Mouse (Mus musculus) brown adipose tissue, adult 24 weeks (tissue): ENCODE data around the gene Cenpp. TPM values are rescaled to one million over a fixed set of nuclear protein-coding genes. Genes with fewer than 3 reads are reported as not detected.

Experiments
- H3K27ac ChIP-seq: fragments of 200-500 bp; replicated peaks from 2 replicates; pipeline ENCODE4 v1.5.1; 2012; ENCODE audit warnings: low read depth, mild to moderate bottlenecking, low read length
- H3K4me1 ChIP-seq: fragments of 200-500 bp; 2 replicates; pipeline ENCODE4 v1.6.1; 2012; ENCODE audit warnings: low read length, mixed read lengths; ENCODE audit not compliant: control insufficient read depth, insufficient read depth, insufficient read length
- H3K4me3 ChIP-seq: fragments of 200-500 bp; 2 replicates; pipeline ENCODE4 v1.5.1; 2012; ENCODE audit warnings: low read depth, mild to moderate bottlenecking, low read length, moderate library complexity; ENCODE audit not compliant: insufficient read depth
- polyA plus RNA-seq: library from polyadenylated mRNA; stranded (reverse); fragments of >200 nt; gene quantifications from 2 replicates; pipeline ENCODE4 v1.2.4, GENCODE M21; 2012; ENCODE audit not compliant: missing spikeins, insufficient read depth, insufficient read length

Gene Cenpp
- polyA plus RNA-seq, 1 experiment, result 1.5 TPM

DNA sequence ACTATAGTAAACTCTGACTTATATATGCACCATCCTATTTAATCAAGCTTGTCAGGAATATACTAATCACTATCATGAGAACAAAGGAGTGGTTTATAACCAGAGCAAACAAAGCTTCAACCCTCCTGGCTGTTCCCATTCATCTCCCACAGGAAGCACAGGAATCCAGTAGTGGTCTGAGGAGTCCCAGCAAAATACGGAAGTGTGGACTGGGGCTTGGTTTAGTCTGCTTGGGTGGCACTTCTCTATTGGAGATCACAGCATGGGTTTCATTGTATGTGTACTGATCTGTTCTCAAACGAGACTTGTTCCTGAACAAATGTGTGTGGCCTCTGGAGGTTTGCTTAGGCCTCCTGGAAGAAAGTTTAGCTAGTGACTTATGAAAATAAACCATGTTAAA, 133.8 kb downstream of the Cenpp start:
- Histone ChIP-seq H3K4me3 (no peak overlapping the region), H3K4me1 (peaks cover 3% of the 10 kb centered on the region)

GRCm38 (mm10) chr13:49507176-49507575, 145.4 kb downstream of the Cenpp start:
- Histone ChIP-seq H3K4me1 (peaks cover 4% of the 10 kb centered on the region), H3K4me3 (no peak overlapping the region), H3K27ac (peak overlapping the region; percentile 95)

More for the DNA sequence above, 133.8 kb downstream of the Cenpp start:
- no peak overlapping the region for H3K27ac ChIP-seq

DNA sequence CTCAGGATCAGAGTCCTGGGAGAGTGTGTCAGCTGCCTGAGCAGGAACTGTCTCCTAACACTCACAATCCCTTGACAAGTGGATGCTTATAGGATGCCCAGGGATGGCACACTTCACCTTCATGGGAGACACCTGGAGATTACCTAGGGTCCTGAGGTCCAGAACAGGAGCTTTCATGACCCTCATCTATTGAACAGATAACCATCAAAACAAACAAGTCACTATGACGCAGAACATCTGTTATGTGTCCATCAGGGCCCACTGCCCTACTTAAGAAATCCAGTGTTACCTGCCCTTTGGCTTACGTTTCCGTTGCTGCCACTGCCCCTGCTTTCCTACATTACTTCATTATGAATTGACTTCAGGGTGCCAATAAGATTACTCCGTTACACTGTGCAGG, 146.8 kb downstream of the Cenpp start:
- peak overlapping the region; percentile 55 for H3K4me3 ChIP-seq
- peaks cover 4% of the 10 kb centered on the region for H3K4me1 ChIP-seq
- peak overlapping the region; percentile 94 for H3K27ac ChIP-seq

- H3K27ac ChIP-seq, result peak within 1 kb of the TSS; percentile 94
- peak within 1 kb of the TSS; percentile 55 for H3K4me3 ChIP-seq
- peaks cover 4% of the 10 kb centered on the region for H3K4me1 ChIP-seq
Observed at GRCm38 (mm10) chr13:49504510-49504909, 148.1 kb downstream of the Cenpp start, which contains the start of gene Ecm2. Gene Ecm2 (plus strand): TSS chr13:49504810.

DNA sequence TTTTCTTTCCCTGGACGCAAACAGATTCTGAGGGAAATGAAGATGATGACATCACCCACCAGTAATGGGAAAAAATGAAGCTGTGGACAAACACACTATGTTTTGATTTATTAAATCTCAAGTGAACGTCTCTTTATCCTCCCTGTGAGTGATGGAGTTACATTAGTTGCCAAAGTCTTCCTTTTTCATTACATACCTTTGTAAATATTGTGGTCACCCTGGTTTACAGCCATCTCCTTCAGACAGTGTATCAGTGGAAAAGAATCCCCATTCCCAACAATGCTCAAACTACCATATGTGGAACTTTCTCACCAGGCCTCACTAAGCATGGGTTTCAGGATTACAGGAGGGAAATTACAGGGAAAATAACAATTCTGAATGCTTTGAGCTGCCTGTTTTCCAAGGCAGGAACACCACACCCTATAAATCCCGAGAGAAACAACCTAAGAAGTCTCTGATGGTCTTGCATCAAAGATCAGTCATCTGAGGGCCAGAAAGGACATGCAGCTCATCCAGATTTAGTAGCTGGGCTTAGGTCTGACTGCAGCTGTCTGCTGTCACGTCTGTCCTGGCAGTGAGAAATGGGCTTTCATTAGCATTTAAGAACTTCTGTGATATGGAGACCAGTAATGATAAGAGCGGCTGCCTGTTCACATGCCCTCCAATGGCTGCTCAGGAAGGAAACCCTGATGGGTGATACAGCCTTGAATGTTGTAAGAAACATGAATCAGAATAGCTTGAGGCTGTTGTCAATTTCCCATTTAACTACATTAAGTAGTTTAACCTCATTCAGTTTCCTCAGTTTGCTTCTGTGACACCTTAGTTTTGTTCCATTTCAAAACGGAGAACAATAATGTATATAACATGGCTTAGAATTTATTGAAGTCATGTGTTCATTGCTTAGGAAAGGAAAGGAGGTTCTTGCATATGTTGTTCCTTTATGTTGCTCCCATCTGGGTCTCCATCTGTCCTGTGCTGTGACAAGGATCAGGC, 159.9 kb downstream of the Cenpp start, which contains the start of gene Tes3-ps:
Tes3-ps (plus strand) TSS at position 943 of the 993 bp plus-strand sequence.
- Histone ChIP-seq H3K4me3 (no peak within 1 kb of the TSS), H3K4me1 (no peaks in the 10 kb centered on the region), H3K27ac (peak within 1 kb of the TSS; percentile 30)

DNA sequence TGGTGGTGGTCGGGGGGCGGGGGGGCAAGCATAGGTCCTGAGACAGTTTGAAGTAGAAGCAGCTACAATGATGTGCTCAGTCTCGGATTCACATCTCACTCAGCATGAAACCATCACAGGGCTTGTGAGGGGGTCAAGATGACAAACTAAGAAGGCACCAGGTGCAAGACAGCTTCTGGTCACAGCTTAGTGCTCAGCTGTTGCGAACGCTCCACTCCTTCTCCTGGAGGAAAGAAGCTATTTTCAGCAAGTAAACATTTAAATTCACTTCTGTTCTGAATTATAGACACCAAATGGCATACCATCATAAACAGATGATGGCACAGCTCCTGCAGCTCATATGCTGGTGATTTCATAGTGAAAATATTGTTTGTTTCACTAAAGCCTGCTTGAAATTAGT, 167.2 kb downstream of the Cenpp start:
- H3K4me3 ChIP-seq, result no peak overlapping the region
- 0 out of 2 replicates have a peak, but pooled peaks cover 4% of the 10 kb centered on the region for H3K4me1 ChIP-seq
- no peak overlapping the region for H3K27ac ChIP-seq

DNA sequence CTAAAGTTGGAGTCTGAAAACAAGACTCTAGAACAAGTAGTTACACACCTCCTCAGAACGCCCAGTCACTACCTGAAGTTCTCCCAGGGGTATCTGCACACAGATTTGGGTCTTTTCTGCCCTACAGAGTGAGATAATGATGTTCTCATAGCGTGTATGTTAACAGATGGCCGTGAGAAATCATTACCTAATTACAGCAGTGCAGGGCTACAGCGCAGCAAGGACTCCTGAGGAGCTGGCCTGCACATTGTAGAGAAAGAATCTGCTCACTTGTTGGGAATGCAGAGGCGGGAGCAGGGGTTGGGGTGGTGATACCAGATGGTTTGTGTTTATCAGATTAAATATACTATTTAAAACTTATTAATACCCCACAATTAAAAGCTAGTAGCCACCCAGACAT, 172.0 kb downstream of the Cenpp start:
- Histone ChIP-seq H3K27ac (peak overlapping the region; percentile 97), H3K4me3 (no peak overlapping the region), H3K4me1 (peaks cover 6% of the 10 kb centered on the region; the same call in 1 of the 2 replicates)

GRCm38 (mm10) chr13:49480057-49480456, 172.5 kb downstream of the Cenpp start:
- peaks cover 6% of the 10 kb centered on the region; the same call in 1 of the 2 replicates for H3K4me1 ChIP-seq
- H3K27ac ChIP-seq, result no peak overlapping the region
- no peak overlapping the region for H3K4me3 ChIP-seq

DNA sequence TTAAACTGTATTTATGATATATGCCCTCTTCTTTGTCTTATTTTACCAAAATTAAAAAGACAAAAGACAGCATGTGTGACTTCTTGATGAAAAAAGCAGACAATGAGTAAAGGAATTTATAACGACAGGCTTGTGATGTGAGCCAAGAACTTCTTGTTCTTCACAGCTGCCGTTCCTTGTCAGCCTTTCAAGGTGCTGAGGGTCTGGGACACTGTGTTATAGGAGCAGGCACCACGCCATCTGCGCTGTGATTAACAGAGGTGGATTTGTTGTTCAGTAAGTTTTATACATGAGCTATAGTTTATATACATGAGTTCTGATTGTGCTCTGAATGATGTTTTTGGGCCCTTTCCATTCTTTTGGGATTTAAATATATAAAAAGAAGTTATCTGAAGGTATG, 173.2 kb downstream of the Cenpp start:
- H3K4me1 ChIP-seq, result peaks cover 6% of the 10 kb centered on the region; the same call in 1 of the 2 replicates
- H3K27ac ChIP-seq, result peak overlapping the region; percentile 73
- no peak overlapping the region for H3K4me3 ChIP-seq

- Histone ChIP-seq H3K4me3 (no peak overlapping the region), H3K27ac (peak overlapping the region; percentile 73; the same call in 1 of the 2 replicates), H3K4me1 (peaks cover 6% of the 10 kb centered on the region; the same call in 1 of the 2 replicates)
Observed at GRCm38 (mm10) chr13:49478851-49479374, 173.7 kb downstream of the Cenpp start.

- H3K4me1 ChIP-seq, result peaks cover 6% of the 10 kb centered on the region; the same call in 1 of the 2 replicates
- H3K4me3 ChIP-seq, result no peak overlapping the region
- no peak overlapping the region for H3K27ac ChIP-seq
Observed at GRCm38 (mm10) chr13:49477887-49478286, 174.7 kb downstream of the Cenpp start.

GRCm38 (mm10) chr13:49472676-49473005, 179.9 kb downstream of the Cenpp start:
- H3K27ac ChIP-seq, result no peak overlapping the region

GRCm38 (mm10) chr13:49471981-49472675, 180.5 kb downstream of the Cenpp start:
- Histone ChIP-seq H3K4me3 (no peak overlapping the region), H3K4me1 (peaks cover 10% of the 10 kb centered on the region), H3K27ac (no peak overlapping the region)

More at GRCm38 (mm10) chr13:49472676-49473005, 179.9 kb downstream of the Cenpp start:
- Histone ChIP-seq H3K4me1 (peaks cover 10% of the 10 kb centered on the region), H3K4me3 (no peak overlapping the region)

DNA sequence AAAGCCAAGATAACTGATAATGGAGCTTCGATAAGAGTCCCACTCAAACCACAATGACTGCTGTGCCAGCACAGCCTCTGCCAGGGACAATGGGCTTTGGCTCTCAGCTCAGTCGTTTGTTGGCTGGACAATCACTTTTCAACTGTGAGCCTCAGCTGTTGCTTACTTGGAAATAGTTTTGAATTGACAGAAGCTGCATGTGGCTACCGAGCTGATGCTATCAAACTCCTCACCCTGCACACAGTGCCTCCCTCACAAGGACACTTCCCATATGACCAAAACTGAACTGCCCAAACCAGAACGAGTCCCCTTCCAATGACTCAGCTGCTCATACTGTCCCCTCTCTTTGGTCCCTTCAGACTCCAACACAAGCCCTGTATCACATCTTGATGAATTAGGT, 181.8 kb downstream of the Cenpp start:
- peaks cover 14% of the 10 kb centered on the region for H3K4me1 ChIP-seq
- H3K4me3 ChIP-seq, result no peak overlapping the region
- H3K27ac ChIP-seq, result no peak overlapping the region

GRCm38 (mm10) chr13:49470319-49470718, 182.3 kb downstream of the Cenpp start:
- Histone ChIP-seq H3K4me3 (no peak overlapping the region), H3K27ac (no peak overlapping the region), H3K4me1 (peaks cover 14% of the 10 kb centered on the region)
